ENCODE assay signal across 9 mouse cellular contexts in the genomic region with DNA sequence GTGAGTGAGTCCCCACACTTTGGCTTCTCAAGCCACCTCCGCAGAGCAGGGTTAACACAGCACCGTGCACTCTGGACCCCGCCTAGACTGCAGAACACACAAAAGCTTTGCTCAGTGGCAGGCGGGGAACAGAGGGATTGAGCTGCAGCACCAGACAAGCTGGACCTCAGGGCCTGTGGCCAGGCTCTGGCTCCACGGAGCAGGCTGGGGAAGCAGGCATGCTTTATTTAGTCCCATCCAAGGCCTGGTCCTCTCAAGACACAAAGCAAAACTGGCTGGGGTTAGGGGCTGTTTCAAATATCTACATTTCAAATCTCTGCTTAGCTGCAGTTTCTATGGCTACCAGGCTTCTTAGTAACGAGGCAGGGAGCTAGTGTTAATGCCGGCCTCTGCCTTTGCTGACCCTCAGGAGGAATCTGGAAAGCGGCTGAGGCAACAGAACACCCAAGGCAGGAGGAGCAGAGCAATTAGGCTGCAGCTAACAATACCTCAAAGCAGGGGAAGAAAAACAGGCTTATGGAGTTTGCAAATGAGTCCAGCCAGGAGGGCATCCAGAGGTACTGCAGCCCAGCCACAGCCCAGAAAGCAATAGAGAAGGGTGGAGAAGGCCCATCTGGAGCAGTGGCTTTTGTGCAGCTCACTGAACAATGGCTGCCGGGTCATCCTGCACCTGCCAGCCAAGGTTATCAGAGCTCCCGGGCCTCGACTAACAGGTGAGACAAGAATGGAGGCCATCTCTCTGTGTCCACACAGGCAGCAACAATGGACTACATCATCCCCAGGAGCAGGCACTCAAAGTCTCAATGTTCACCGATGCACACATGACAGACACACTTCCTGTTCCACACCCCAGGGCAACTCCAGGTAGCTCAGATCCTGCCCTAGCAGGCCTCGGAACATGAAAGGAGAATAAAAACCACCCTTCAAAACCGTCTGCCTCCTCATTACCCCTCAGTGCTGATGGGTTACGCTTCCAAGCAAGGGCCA. TPM values are rescaled to one million over a fixed set of nuclear protein-coding genes. Genes with fewer than 3 reads are reported as not detected.
A peak's percentile ranks its signal among the peaks of the same experiment; 100 is the strongest.
DNase-seq lines count a peak whose midpoint lies in the region; ATAC-seq lines count a peak whose summit lies in the region.
"Had no signal": no experiment of that assay in that cellular context is flagged by ENCODE, and none has a peak within 500 bp of the region (broad histone marks: within the 10 kb centered on the region; RNA-seq: fewer than 3 reads in every experiment).

No protein-coding gene starts in this region.

- no peak overlapping the region for H3K4me2 ChIP-seq in forebrain, embryonic 16.5 days (ENCODE audit: low read length)
- no peak overlapping the region for H3K4me2 ChIP-seq in limb, embryonic 12.5 days
- H3K4me2 ChIP-seq in neural tube, embryonic 15.5 days, result no peak overlapping the region

- no peak overlapping the region for H3K4me3 ChIP-seq in forebrain, embryonic 16.5 days (replicated peaks; ENCODE audit: low read length)
- H3K4me3 ChIP-seq in limb, embryonic 12.5 days (replicated peaks), result no peak overlapping the region
- no peak overlapping the region for H3K4me3 ChIP-seq in neural tube, embryonic 15.5 days (replicated peaks)

- no peaks in the 10 kb centered on the region for H3K27me3 ChIP-seq in forebrain, embryonic 16.5 days (replicated peaks; ENCODE audit: control insufficient read depth, insufficient read depth, low read length)
- no peaks in the 10 kb centered on the region for H3K27me3 ChIP-seq in limb, embryonic 12.5 days
- H3K27me3 ChIP-seq in neural tube, embryonic 15.5 days (replicated peaks), result no peaks in the 10 kb centered on the region

- H3K4me1 ChIP-seq in forebrain, embryonic 16.5 days (replicated peaks; ENCODE audit: control insufficient read depth, insufficient read depth, low read length), result peaks cover 12% of the 10 kb centered on the region
- peaks cover 6% of the 10 kb centered on the region for H3K4me1 ChIP-seq in limb, embryonic 12.5 days (replicated peaks)
- peaks cover 13% of the 10 kb centered on the region for H3K4me1 ChIP-seq in neural tube, embryonic 15.5 days

- WGBS in forebrain, embryonic 16.5 days, result 15% methylated on average over 15 of the region's 15 CpGs
- WGBS in limb, embryonic 12.5 days, result 53% methylated on average over 15 of the region's 15 CpGs
- 27% methylated on average over 15 of the region's 15 CpGs for WGBS in neural tube, embryonic 15.5 days

- no peaks in the 10 kb centered on the region for H3K9me3 ChIP-seq in forebrain, embryonic 16.5 days (ENCODE audit: control insufficient read depth, low read length)
- no peaks in the 10 kb centered on the region for H3K9me3 ChIP-seq in limb, embryonic 12.5 days
- H3K9me3 ChIP-seq in neural tube, embryonic 15.5 days (replicated peaks), result no peaks in the 10 kb centered on the region
- H3K9me3 ChIP-seq: G1E had no signal

- peak overlapping the region; percentile 65 for H3K27ac ChIP-seq in forebrain, embryonic 16.5 days (ENCODE audit: low read length)
- H3K27ac ChIP-seq in limb, embryonic 12.5 days, result peak overlapping the region; percentile 76
- H3K27ac ChIP-seq in neural tube, embryonic 15.5 days (replicated peaks), result peak overlapping the region; percentile 76

- H3K9ac ChIP-seq in forebrain, embryonic 16.5 days (replicated peaks; ENCODE audit: low read depth, low read length), result peak overlapping the region; percentile 39; the same call in 1 of the 2 replicates
- H3K9ac ChIP-seq in limb, embryonic 12.5 days (replicated peaks), result 0 out of 2 replicates have a peak overlapping the region, but pooled peaks have one; percentile 14
- peak overlapping the region; percentile 5; the same call in 1 of the 2 replicates for H3K9ac ChIP-seq in neural tube, embryonic 15.5 days (replicated peaks)

- peak; percentile 35 to 39 for DNase-seq in layer of hippocampus, adult 18-20 months (ENCODE audit: low spot score in 2 of 2)
- no peak for DNase-seq in layer of hippocampus, postnatal 25 days (ENCODE audit: extremely low spot score in 1 of 2, low spot score in 1 of 2)
- no peak for DNase-seq in adrenal gland, adult (ENCODE audit: inconsistent age in 2 of 2, low spot score in 1 of 2)
- no peak for DNase-seq in T-cell, adult 2 months (ENCODE audit: low spot score)

- ATAC-seq in forebrain, embryonic 16.5 days, result peak; percentile 82
- no peak for ATAC-seq in limb, embryonic 12.5 days (ENCODE audit: insufficient number of reproducible peaks, insufficient read depth, low FRiP score, low TSS enrichment, low read depth)
- ATAC-seq in neural tube, embryonic 15.5 days (ENCODE audit: low FRiP score), result peak; percentile 71
- no peak for ATAC-seq in erythroblast, adult 5-6 weeks (replicated peaks; ENCODE audit: low FRiP score, poor library complexity, severe bottlenecking)

- peaks cover 21% of the 10 kb centered on the region for H3K36me3 ChIP-seq in forebrain, embryonic 16.5 days (ENCODE audit: control insufficient read depth, insufficient read depth)
- H3K36me3 ChIP-seq in limb, embryonic 12.5 days, result peaks cover 77% of the 10 kb centered on the region
- peaks cover 47% of the 10 kb centered on the region for H3K36me3 ChIP-seq in neural tube, embryonic 15.5 days

RNA-seq across cellular contexts. Expression of a gene that starts 3.7 kb away (rescaled TPM):
- 10 to 100 TPM; 13.9 to 16.4 TPM for total RNA-seq in layer of hippocampus, adult 18-20 months (2021)
- total RNA-seq in layer of hippocampus, postnatal 25 days (2021), result 10 to 100 TPM in 1 of 2 experiments, not detected in 1; 15.7 TPM
- 23.0 TPM in 2 replicates for polyA plus RNA-seq in forebrain, embryonic 16.5 days (2015; fragmentation: Nextera tagmentation; extraction: Ambion mirVana)
- polyA plus RNA-seq in limb, embryonic 12.5 days (2016; fragmentation: Nextera tagmentation; extraction: Ambion mirVana), result 12.8 and 14.1 TPM in 2 replicates
- polyA plus RNA-seq in neural tube, embryonic 15.5 days (2015; fragmentation: Nextera tagmentation; extraction: Ambion mirVana), result 17.6 and 25.6 TPM in 2 replicates
- 12.9 and 13.4 TPM in 2 replicates for total RNA-seq in erythroblast, adult 5-6 weeks (2015; ENCODE audit: low replicate concordance)
- total RNA-seq in erythroblast, adult 5-6 weeks (2017; ENCODE audit: low replicate concordance), result 1.3 and 3.3 TPM in 2 replicates

RNA-seq across cellular contexts. Expression of a gene that starts 13.2 kb away (rescaled TPM):
- total RNA-seq in layer of hippocampus, adult 18-20 months (2021), result 10 to 100 TPM; 44.3 to 46.4 TPM
- 10 to 100 TPM; 42.3 to 42.6 TPM for total RNA-seq in layer of hippocampus, postnatal 25 days (2021)
- polyA plus RNA-seq in forebrain, embryonic 16.5 days (2015; fragmentation: Nextera tagmentation; extraction: Ambion mirVana), result 74.2 and 75.8 TPM in 2 replicates
- 55.6 and 64.2 TPM in 2 replicates for polyA plus RNA-seq in limb, embryonic 12.5 days (2016; fragmentation: Nextera tagmentation; extraction: Ambion mirVana)
- 69.5 and 72.1 TPM in 2 replicates for polyA plus RNA-seq in neural tube, embryonic 15.5 days (2015; fragmentation: Nextera tagmentation; extraction: Ambion mirVana)
- total RNA-seq in erythroblast, adult 5-6 weeks (2015; ENCODE audit: low replicate concordance), result 5.6 and 15.4 TPM in 2 replicates
- total RNA-seq in erythroblast, adult 5-6 weeks (2017; ENCODE audit: low replicate concordance), result 8.9 and 11.0 TPM in 2 replicates

RNA-seq across cellular contexts. Expression of a gene that starts 48.9 kb away (rescaled TPM):
- 1 to 10 TPM; 3.4 to 4.7 TPM for total RNA-seq in layer of hippocampus, adult 18-20 months (2021)
- total RNA-seq in layer of hippocampus, postnatal 25 days (2021), result 1 to 10 TPM; 4.9 to 7.7 TPM
- polyA plus RNA-seq in forebrain, embryonic 16.5 days (2015; fragmentation: Nextera tagmentation; extraction: Ambion mirVana), result 3.9 and 4.5 TPM in 2 replicates
- polyA plus RNA-seq in limb, embryonic 12.5 days (2016; fragmentation: Nextera tagmentation; extraction: Ambion mirVana), result 5.8 and 5.9 TPM in 2 replicates
- 2.5 and 2.9 TPM in 2 replicates for polyA plus RNA-seq in neural tube, embryonic 15.5 days (2015; fragmentation: Nextera tagmentation; extraction: Ambion mirVana)
- total RNA-seq in erythroblast, adult 5-6 weeks (2015; ENCODE audit: low replicate concordance), result 2.1 and 2.3 TPM in 2 replicates
- 0.70 and 0.85 TPM in 2 replicates for total RNA-seq in erythroblast, adult 5-6 weeks (2017; ENCODE audit: low replicate concordance)

RNA-seq across cellular contexts. Expression of a gene that starts 50.5 kb away (rescaled TPM):
- total RNA-seq in layer of hippocampus, adult 18-20 months (2021), result 1 to 10 TPM; 6.3 to 6.8 TPM
- 10 to 100 TPM; 15.0 to 16.6 TPM for total RNA-seq in layer of hippocampus, postnatal 25 days (2021)
- polyA plus RNA-seq in forebrain, embryonic 16.5 days (2015; fragmentation: Nextera tagmentation; extraction: Ambion mirVana), result 918 and 1,051 TPM in 2 replicates
- 612 and 635 TPM in 2 replicates for polyA plus RNA-seq in limb, embryonic 12.5 days (2016; fragmentation: Nextera tagmentation; extraction: Ambion mirVana)
- polyA plus RNA-seq in neural tube, embryonic 15.5 days (2015; fragmentation: Nextera tagmentation; extraction: Ambion mirVana), result 638 and 740 TPM in 2 replicates
- 3,214 and 3,327 TPM in 2 replicates for total RNA-seq in erythroblast, adult 5-6 weeks (2015; ENCODE audit: low replicate concordance)
- 4,146 and 5,406 TPM in 2 replicates for total RNA-seq in erythroblast, adult 5-6 weeks (2017; ENCODE audit: low replicate concordance)

Comparison
In these comparisons a context has a peak if more than half of its experiments do, and no peak if none do; other contexts are left out.
1. DNase-seq: peak in layer of hippocampus, adult 18-20 months (2 of 2); none in layer of hippocampus, postnatal 25 days (0 of 2), adrenal gland, adult (0 of 2) and T-cell, adult 2 months (single experiment).
2. ATAC-seq: peak in forebrain, embryonic 16.5 days (single experiment) and neural tube, embryonic 15.5 days (single experiment); none in limb, embryonic 12.5 days (single experiment) and erythroblast, adult 5-6 weeks (single experiment).
3. Peak in every context shown above with its lines, with median percentiles within 50 percentile points of each other: H3K27ac ChIP-seq and H3K9ac ChIP-seq.